Comparison of ENCODE assay signal across 23 mouse cellular contexts in genomic region chr3:30294433-30294832, GRCm38 (mm10).
"Had no signal": no experiment of that assay in that cellular context is flagged by ENCODE, and none has a peak within 500 bp of the region (broad histone marks: within the 10 kb centered on the region; RNA-seq: fewer than 3 reads in every experiment).

No protein-coding gene starts in this region.

- H3K27me3 ChIP-seq: limb, embryonic 13.5 days; liver, embryonic 12.5 days; liver, embryonic 15.5 days; lung, embryonic 15.5 days; megakaryocyte, embryonic 14.5 days; midbrain, embryonic 13.5 days; neural tube, embryonic 12.5 days; neural tube, embryonic 15.5 days; stomach, embryonic 15.5 days had no signal

- H3K9ac ChIP-seq: limb, embryonic 13.5 days; liver, embryonic 12.5 days; liver, embryonic 15.5 days; lung, embryonic 15.5 days; midbrain, embryonic 13.5 days; neural tube, embryonic 12.5 days; neural tube, embryonic 15.5 days; stomach, embryonic 15.5 days had no signal

- H3K4me2 ChIP-seq: limb, embryonic 13.5 days; liver, embryonic 12.5 days; liver, embryonic 15.5 days; lung, embryonic 15.5 days; midbrain, embryonic 13.5 days; neural tube, embryonic 12.5 days; neural tube, embryonic 15.5 days; stomach, embryonic 15.5 days had no signal

- H3K9me3 ChIP-seq: limb, embryonic 10.5 days; limb, embryonic 13.5 days; liver, embryonic 12.5 days; liver, embryonic 15.5 days; lung, embryonic 15.5 days; megakaryocyte, embryonic 14.5 days; midbrain, embryonic 10.5 days; midbrain, embryonic 13.5 days; neural tube, embryonic 12.5 days; neural tube, embryonic 15.5 days; stomach, embryonic 15.5 days had no signal

- DNase-seq: kidney, adult 2 months; kidney, postnatal 25 days; liver; lung, adult 18-20 months; lung, postnatal 10 days; lung, postnatal 36 days; right cerebral cortex, adult 18-20 months; right cerebral cortex, postnatal 25 days; spleen, adult 18-20 months; thymus, adult 18-20 months; thymus, postnatal 4 days had no signal

- H3K36me3 ChIP-seq: limb, embryonic 10.5 days; limb, embryonic 13.5 days; liver, embryonic 12.5 days; liver, embryonic 15.5 days; lung, embryonic 15.5 days; midbrain, embryonic 10.5 days; midbrain, embryonic 13.5 days; neural tube, embryonic 12.5 days; neural tube, embryonic 15.5 days; stomach, embryonic 15.5 days had no signal

- H3K4me3 ChIP-seq: limb, embryonic 10.5 days; limb, embryonic 13.5 days; liver, embryonic 12.5 days; liver, embryonic 15.5 days; lung, embryonic 15.5 days; megakaryocyte, embryonic 14.5 days; midbrain, embryonic 10.5 days; midbrain, embryonic 13.5 days; neural tube, embryonic 12.5 days; neural tube, embryonic 15.5 days; stomach, embryonic 15.5 days had no signal

- H3K27ac ChIP-seq: kidney, postnatal 0 days; limb, embryonic 10.5 days; limb, embryonic 13.5 days; liver, embryonic 12.5 days; liver, embryonic 15.5 days; lung, embryonic 15.5 days; midbrain, embryonic 10.5 days; midbrain, embryonic 13.5 days; neural tube, embryonic 12.5 days; neural tube, embryonic 15.5 days; stomach, embryonic 15.5 days had no signal

- ATAC-seq: liver, embryonic 12.5 days; midbrain, embryonic 13.5 days had no signal

- H3K4me1 ChIP-seq: liver, embryonic 12.5 days; liver, embryonic 15.5 days; megakaryocyte, embryonic 14.5 days; stomach, embryonic 15.5 days had no signal
